Mouse (Mus musculus) lung, postnatal 0 days (tissue): ENCODE data around the gene Eif2a.

Experiments used
- CTCF ChIP-seq: IDR thresholded peaks from 2 replicates; pipeline ENCODE4 v1.5.1; 2016; ENCODE audit warnings: antibody characterized with exemption, mild to moderate bottlenecking
- EP300 ChIP-seq: IDR thresholded peaks from 2 replicates; pipeline ENCODE4 v1.6.1; 2016; ENCODE audit warnings: antibody characterized with exemption, mild to moderate bottlenecking, control low read depth

- no peak for TF ChIP-seq CTCF
- TF ChIP-seq EP300 = no peak
Measured at GRCm38 (mm10) chr3:58524246-58524645, 1.4 kb upstream of the Eif2a start.
